Mouse (Mus musculus) left cerebral cortex, postnatal 25 days (tissue): Measurements from ENCODE around the gene Cfap73. TPM values are rescaled to one million over a fixed set of nuclear protein-coding genes. Genes with fewer than 3 reads are reported as not detected.

ENCODE experiments used
- DNase-seq, 2 experiments: peaks; one replicate each; pipeline ENCODE4 v3.0.0; 2022; ENCODE audit warnings: low spot score in 2 of 2, mixed read lengths in 1 of 2
- intact Hi-C: fragments of 180-260 bp; cut with DNase I; formaldehyde crosslinking; loops from one replicate; pipeline ENCODE4 v1.15.1; 2025
- total RNA-seq, 2 experiments: library from RNA; stranded (reverse); gene quantifications; 2 replicates each; pipeline ENCODE4 v1.2.3; 2021

Gene Cfap73
- total RNA-seq, 2 experiments from 2014 or later = not detected

DNA sequence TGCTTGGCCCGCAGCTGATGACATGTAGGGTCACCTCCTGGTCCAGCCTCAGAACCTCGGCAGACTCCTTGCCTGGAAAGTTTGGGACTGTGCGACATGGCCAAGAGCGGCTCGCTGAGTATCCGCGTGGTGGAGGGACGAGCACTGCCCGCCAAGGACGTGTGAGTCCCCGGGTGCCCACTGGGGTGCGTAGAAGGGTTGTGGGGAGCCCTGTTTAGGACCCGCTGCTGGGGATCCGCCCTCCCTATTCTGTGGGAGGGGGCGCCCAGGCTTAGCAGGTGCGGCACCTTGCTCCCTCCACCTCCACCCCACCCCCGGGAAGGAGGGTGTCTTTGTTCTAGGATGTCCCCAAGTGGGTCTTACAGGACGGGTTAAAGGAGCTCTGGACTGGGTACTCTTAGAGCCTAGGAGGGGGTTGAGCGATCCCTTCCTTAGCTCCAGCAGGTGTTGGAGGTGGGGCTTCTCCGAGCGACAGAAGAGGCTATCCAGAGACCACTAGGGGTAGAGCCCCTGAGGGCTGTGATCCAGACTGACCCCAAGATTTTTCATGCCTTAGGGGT is 15.4 kb upstream of the Cfap73 start:
- intact Hi-C loops = loop anchor here (2.0 kb wide), 1 partner anchor 29 kb away; no protein-coding TSS in a partner anchor
- DNase-seq = no peak

DNA sequence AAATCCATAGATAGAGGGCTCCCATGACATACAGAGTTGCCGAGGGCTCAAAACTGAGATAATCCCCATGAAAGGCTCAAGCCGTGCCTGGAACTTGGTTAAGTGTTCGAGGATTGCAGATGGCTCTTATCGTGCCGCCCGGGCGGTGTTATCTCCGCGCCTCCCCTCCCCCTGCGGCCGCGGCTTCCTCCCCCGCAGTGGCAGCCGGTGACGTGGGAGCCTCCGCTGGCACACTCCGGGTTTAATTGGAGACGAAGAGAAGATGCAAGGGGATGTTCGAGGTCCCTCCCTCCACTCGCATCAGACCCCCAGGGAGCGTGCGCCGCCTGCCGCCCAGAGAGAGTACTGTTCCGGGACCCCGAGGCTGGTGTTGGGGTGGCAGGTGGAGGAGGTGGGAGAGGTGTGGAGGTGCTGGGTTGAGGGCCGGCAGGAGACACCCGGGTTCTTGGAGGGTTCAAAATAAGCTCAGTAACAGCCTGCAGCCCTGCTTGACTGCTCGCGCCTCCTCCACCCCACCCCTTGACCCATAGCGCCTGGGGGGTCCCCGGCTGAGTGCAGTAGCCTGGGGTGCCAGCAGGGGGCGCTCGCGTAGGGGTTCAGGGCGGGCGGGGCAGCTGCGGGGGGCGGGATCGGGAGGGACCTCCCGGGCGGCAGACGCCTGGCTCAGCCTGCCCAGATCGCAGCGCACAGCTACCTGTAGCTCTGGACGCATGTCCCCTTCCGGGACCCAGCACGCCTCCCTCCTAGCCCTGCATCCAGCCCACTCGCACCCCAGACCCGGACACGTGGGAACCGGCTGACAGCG is 14.7 kb upstream of the Cfap73 start, which contains the start of gene Rasal1:
Gene Rasal1 (plus strand): TSS at position 244 of the 805 bp plus-strand sequence.
- intact Hi-C loops = loop anchor here (1.0 to 2.0 kb wide), 2 partner anchors 8 to 28 kb away; no protein-coding TSS in a partner anchor
- peak; percentile 78 to 92 for DNase-seq

DNA sequence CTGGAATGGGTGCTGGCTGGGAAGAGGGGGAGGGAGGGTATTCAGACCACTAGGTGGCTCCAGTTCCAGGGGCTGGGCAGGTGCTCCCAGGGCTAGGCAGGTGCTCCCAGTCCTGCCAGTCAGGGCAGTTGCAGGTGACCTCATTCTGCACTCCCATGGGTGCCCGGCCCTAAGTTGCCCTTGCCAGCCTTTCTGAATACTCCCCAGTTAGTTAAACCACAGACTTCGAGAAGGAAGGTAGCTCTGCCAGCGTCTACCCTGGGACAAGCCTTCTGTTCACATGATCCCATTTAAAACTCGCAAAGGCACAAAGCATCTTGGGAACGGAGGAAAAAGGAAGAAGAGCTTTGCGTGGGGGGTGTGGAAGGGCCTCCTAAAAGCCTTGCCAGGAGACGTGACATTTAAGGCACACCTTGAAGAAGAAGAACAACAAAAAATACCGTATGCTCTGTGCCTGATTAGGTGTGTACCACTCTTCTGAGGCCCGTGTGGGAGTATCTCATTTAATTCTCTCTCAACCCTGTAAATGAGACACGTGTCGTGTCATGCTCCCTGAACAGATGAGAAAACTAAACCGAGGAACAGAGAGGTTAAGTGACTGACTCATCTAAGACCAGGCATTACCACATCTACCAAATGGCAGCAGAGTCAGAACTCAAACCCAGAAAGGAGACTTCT is 13.9 kb upstream of the Cfap73 start:
- intact Hi-C loops = loop anchor here (1.0 to 2.0 kb wide), 2 partner anchors 8 to 27 kb away; no protein-coding TSS in a partner anchor
- peak; percentile 62 to 78 for DNase-seq

DNA sequence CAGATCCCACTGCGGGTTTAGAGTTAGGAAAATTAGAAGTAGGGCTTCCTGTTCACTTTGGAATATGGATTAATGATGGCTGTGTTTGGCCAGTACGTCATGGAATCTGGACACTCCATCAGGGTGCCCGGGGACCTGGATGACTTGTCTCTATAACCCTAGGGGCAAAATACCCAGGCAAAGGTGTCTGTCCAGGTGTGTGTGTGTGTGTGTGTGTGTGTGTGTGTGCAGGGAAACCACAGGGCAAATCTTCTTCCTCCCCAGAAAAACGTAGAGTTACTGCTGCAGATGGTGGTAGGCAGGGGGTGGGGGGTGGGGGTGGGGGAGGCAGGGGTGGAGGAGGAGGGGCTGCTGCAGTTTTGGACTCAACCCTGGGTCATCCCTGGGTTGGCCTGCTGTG is 13.3 kb upstream of the Cfap73 start:
- no peak for DNase-seq
- intact Hi-C loops = no loop called here

DNA sequence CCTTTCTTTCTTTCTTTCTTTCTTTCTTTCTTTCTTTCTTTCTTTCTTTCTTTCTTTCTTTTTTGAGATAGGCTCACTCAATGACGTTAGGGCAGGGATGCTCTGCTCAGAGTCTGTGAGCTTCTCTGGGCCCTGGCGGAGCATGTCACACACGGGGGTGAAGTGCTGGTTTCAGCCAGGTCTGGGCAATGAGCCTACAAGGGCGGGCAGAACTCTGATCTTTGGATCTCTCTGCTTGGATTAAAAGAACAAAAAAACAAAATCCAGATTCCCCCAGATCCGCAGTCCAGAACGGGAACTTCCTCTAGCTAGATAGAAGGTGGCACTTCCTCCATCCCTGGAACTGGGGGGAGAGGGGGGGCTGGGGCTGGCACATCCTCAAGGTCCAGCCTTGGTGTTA is 11.8 kb upstream of the Cfap73 start:
- no peak for DNase-seq
- intact Hi-C loops = no loop called here

DNA sequence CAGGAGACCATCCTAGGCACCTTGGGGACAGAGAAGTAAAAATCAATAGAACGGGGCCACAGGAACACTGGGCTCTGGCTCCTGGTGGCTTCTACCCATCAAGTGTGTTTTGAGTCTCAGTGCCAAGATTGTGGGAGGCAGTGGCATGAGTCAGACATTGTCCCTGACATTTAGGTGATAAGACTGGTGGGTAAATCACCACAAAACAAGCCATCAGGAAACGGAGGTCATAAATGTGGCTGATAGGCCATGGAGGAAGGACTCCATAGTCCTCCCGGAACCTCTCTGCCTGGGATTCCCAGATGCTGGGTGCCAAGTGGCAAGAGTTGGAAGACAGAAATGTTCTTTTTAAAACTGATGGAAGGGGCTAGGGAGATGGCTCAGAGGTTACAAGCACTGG is 10.2 kb upstream of the Cfap73 start:
- intact Hi-C loops = no loop called here
- no peak for DNase-seq

DNA sequence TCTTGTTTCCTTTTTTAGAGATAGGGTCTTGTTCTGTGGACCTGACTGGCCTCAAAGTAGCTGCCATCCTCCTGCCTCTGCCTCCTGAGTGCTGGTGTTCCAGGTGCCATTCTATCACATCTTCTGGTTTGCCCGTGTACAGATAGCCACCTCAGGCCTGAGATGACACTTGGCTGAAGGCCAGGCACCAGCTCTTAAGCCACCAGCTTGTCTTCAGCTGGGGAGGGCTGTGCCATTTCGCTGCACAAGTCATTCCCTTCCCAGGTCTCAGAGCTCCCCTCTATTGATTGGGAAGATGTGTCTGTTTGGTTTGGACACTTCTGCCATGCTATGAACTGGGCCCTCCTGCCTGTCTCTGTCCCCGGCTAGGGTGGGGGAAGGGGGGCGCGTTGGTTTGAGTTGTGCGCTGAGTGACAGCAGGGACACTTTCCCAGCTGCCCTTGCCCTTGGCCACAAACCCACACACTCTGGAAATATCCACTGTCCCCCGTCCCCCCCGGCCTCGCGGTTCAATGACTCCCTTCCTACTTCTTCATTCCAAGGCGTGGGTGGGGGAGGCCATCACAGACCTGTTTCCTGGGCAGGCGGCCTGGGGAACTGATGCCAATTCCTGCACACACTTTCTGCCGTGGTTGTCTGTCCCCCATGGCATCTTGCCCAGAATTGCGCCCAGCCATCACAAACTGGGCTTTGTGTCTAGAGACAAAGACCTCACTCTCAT is 9.5 kb upstream of the Cfap73 start:
- intact Hi-C loops = no loop called here
- DNase-seq = no peak

DNA sequence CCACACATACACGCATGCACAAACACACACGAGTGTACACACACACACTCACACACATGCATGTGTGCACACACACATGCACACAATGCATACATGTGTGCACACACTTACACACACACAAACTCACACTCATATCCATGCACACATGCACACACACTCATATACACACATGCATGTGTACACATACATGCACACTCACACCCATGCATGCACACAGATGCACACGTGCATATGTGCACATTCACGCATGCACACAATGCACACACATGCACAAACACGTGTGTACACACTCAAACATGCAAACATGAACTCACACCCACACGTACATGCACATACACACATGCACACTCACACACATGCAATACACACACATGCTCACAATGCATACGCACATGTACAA is 6.1 kb upstream of the Cfap73 start:
- no peak for DNase-seq
- intact Hi-C loops = no loop called here

DNA sequence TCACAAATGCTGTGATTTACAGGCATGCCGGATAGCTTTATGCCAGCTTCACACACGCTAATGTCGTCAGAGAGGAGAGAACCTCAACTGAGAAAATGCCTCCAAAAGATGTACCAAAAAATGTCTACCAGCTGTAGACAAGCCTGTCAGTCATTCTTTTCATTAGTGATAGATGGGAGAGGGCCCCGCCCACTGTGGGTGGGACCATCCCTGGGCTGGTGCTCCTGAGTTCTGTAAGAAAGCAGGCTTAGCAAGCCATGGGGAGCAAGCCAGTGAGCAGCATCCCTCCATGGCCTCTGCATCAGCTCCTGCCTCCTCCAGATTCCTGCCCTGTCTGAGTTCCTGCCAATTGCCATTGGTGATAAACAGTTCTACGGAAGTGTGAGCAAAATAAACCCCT is 1.6 kb upstream of the Cfap73 start:
- intact Hi-C loops = no loop called here
- DNase-seq = no peak

DNA sequence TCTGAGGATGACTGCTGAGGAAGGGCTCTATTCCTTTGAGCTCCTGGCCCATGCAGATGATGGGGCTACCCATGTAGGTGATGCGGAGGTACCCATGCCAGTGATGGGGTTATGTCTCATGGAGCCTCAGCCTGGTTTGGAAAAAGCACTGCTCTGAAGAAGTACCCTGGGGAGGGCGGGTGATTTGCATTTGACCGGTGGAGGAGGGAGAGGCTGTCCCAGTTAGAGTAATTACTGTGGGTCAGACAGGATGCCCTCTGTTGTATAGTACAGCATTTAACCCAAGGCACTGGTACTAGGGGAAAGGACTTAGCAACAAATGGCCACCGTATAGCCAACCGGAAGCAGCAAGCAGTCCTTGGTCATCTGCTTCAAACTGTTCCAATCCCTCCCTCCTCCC is 825 bp upstream of the Cfap73 start:
- intact Hi-C loops = no loop called here
- no peak for DNase-seq

DNA sequence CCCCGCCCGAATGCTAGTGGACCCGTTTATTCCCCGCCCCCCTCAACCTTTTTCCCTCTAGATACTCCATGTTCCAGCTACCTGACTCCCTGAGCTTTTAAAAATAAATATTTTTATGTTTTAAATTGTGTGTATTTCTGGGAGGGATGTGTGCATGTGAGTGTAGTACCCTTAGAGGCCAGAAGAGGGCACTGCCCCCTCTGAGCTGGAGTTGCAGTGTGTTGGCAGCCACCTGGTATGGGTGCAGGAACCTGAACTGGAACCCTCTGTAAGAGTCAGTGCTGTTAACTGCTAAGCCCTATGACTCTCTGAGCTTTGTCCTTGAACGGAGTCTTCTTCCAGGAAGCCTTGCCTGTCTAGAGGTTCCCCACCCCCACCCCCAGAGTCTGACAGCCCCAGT is 2.1 kb downstream of the Cfap73 start:
- intact Hi-C loops = no loop called here
- DNase-seq = no peak

DNA sequence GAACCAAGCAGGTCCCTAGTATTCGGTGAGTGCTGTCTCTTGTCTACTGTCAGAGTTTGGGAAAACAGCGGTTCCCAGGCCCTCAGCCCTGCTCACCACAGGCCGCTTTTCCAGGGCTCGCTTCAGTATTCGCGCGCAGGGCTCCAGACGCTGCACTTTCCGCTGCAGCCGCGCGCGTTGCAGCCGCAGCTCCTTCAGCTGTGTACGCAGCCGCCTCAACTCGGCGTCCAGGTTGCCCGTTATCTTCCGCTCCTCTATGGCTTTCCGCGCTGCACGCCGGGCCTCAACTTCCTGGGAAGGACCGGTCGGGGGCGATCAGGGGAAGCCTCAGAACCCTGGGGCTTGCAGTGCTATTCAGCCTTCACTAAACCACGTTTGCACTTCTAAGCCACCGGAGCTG is 2.9 kb downstream of the Cfap73 start:
- no peak for DNase-seq
- intact Hi-C loops = no loop called here

DNA sequence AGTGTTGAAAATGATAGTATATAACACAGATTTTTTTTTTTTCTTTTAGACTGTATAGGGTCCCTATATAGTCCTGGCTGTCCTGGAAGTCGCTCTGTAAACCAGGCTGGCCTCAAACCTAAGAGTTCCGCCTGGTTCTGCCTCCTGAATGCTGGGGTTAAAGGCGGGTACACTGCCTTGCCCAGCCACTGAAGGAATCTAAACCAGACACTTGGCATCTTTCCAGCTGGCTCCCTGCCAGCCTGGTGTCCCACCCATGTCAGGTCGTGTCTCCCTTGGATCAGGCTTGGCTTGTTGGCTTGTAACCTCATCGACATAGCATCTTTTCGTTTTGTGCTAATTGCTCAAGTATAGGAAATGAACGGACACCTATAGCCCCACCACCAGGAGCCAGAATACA is 5.4 kb downstream of the Cfap73 start:
- no peak for DNase-seq
- intact Hi-C loops = no loop called here

DNA sequence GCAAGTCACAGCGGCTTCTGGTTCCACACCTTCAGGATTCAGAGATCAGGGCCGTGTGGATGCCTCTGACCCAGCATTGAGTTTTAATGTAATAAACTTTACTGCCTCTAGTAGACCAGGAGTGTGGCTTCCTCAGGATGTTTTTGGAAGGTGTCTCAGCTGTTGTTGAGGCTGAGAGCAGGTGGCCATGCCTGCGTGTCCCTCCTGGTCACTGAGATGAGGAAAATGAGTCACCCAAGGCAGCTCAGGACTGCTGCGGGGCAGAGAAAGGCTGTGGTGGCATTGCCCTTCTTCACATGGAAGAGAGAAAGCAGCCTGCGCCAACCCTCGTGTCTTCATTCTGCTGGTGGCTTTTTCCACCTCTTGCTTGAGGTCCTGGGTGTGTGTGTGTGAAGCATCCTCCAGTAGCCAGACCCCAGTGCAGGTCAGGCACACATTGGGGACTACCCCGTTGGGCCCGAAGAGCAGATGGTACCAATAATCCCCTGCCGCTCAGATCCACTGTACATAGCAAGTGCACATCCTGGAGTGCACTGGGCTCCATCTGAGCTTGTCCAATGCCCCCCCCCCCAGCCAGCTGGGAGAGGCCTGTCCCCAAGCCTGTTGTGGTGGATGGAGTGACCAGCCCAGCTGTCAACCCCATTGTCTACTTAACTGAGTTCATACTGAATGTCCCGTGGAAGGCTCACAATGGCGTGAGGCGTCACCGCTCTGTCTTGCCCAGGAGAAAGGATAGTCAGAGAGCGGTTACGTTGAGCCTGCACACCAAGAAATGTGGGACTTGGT is 6.3 kb downstream of the Cfap73 start:
- DNase-seq = no peak
- intact Hi-C loops = no loop called here

DNA sequence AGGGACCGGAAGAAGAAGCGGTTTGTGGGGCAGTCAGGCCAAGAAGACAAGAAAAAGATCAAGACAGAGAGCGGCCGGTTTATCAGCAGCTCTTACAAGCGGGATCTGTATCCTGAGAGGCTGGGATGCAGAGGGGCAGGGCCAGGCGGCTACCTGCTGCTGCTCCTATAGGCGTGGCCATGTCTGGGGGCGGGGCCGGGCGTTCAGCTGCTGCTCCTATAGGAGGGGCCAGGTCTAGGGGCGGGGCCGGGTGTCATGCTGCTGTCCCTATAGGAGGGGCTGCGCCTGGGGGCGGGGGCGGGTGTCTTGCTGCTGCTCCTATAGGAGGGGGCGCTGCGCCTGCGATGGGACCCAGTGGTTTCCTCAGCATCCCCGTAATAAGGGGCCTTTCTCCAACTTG is 7.6 kb downstream of the Cfap73 start:
- intact Hi-C loops = no loop called here

DNA sequence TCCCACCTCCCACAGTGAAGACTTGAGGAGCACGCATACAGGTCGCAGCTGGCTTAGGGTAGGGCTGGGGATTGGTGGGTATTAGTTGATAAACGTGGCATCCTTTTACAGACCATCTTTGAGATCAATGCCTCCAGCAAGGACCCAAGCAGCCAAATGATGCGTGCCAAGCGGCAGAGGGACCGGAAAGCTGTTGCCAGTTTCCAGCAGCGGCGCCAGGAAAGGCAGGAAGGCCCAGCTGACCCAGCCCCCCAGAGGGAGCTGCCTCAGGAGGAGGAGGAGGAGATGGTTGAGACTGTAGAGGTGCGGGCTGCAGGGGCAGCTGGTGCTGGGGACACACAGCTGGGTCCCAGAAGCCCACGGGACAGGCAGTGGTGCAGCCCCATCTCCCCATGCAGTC is 9.6 kb downstream of the Cfap73 start:
- intact Hi-C loops = no loop called here
- no peak for DNase-seq

More for the DNA sequence above, 7.6 kb downstream of the Cfap73 start:
- no peak for DNase-seq

DNA sequence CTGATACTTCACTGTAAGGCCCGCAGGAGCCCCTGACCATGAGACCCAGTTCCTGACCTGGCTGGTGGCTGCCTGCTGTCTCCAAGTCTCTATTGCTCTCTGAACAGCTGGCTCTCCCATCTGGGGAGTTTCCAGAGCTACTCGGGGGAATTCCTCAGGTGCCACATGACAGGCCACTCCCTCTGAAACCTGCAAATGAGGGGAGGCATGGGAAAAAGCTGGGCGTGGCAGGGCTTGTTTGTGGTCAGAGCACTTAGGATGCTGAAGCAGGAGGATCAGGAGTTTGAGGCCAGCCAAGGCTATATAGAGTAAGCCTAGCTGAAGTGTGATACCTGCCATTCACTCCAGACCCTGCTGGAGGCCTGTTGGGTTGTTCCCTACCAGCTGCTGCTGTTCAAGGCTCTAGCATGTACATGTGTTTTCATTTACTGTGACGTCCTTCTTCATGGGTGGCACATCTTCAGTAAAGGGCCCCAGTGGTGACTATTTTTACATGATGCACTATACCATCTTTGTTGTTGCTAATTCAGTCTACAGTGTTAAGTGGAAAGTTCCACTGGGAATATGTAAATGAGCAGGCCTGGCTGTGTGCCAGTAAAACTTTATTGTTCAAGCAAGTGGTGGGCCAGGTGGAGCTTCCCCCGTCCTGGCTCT is 11.7 kb downstream of the Cfap73 start:
- intact Hi-C loops = no loop called here

DNA sequence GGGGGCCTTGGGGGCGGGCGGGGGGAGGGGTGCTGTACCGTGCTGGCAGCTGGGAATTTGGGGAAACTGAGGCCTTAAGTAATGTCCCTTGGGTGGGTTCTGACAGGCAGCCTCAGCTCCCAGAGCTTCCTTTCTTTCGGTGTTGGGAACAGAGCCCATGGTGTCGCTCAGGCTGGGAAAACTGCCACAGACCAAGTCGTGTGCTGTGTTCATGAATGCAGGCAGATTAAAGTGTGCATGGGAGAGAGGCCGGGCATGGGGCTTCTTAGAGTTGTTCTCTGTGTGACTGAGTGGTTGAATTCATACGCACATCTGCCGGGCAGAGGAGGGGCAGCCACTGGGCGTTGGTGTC is 12.2 kb downstream of the Cfap73 start:
- DNase-seq = peak in 1 of 2 experiments; percentile 62

More for the DNA sequence above, 11.7 kb downstream of the Cfap73 start:
- no peak for DNase-seq

More for the DNA sequence above, 12.2 kb downstream of the Cfap73 start:
- intact Hi-C loops = loop anchor here (2.0 kb wide), 2 partner anchors 27 to 89 kb away; partner anchors contain the start of genes Dtx1 and Rasal1
